ENCODE assay signal across 19 mouse cellular contexts in the genomic region with DNA sequence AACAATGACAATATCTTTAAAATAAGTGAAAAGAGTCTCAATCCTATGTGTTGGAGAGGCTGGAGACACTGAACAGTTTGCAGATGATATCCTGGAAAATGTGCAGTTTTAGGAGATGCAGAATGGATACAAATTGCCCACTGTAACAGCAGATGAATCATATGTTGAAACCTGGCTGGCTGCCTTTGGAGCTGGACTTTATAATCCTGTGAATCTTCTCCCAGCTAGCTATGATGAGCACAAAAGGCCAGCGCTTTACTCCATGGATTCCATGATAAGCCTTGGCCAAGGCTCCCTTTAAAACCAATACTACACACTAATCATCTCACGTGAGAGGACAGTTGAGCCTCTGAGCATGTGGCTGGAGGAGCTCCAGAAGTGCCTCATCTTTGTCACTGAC. TPM values are rescaled to one million over a fixed set of nuclear protein-coding genes. Genes with fewer than 3 reads are reported as not detected.
DNase-seq lines count a peak whose midpoint lies in the region; ATAC-seq lines count a peak whose summit lies in the region.
"Had no signal": no experiment of that assay in that cellular context is flagged by ENCODE, and none has a peak within 500 bp of the region (broad histone marks: within the 10 kb centered on the region; RNA-seq: fewer than 3 reads in every experiment).

No protein-coding gene starts in this region.

- H3K4me1 ChIP-seq in embryonic facial prominence, embryonic 14.5 days (ENCODE audit: control insufficient read depth, insufficient read depth, low read length): no peaks in the 10 kb centered on the region
- 0 out of 2 replicates have a peak, but pooled peaks cover 8% of the 10 kb centered on the region for H3K4me1 ChIP-seq in embryonic facial prominence, embryonic 10.5 days
- H3K4me1 ChIP-seq in kidney, embryonic 14.5 days (ENCODE audit: control insufficient read depth, insufficient read depth, low read length): peaks cover 11% of the 10 kb centered on the region
- H3K4me1 ChIP-seq: midbrain, embryonic 15.5 days; neural tube, embryonic 13.5 days had no signal

- WGBS in embryonic facial prominence, embryonic 14.5 days: 80% methylated on average over 2 of the region's 2 CpGs
- 88% methylated on average over 2 of the region's 2 CpGs for WGBS in embryonic facial prominence, embryonic 10.5 days
- 82% methylated on average over 2 of the region's 2 CpGs for WGBS in kidney, embryonic 14.5 days

- no peaks in the 10 kb centered on the region for H3K27me3 ChIP-seq in embryonic facial prominence, embryonic 14.5 days (replicated peaks; ENCODE audit: control insufficient read depth, insufficient read depth, low read length)
- no peaks in the 10 kb centered on the region for H3K27me3 ChIP-seq in embryonic facial prominence, embryonic 10.5 days (replicated peaks; ENCODE audit: low read depth, poor library complexity, severe bottlenecking)
- H3K27me3 ChIP-seq in kidney, embryonic 14.5 days (ENCODE audit: control insufficient read depth, insufficient read depth, low read length): no peaks in the 10 kb centered on the region
- H3K27me3 ChIP-seq: CH12.LX; kidney, embryonic 15.5 days; midbrain, embryonic 15.5 days; neural tube, embryonic 13.5 days; Patski had no signal

- H3K4me2 ChIP-seq in embryonic facial prominence, embryonic 14.5 days (ENCODE audit: low read depth, low read length): no peak overlapping the region
- H3K4me2 ChIP-seq in kidney, embryonic 14.5 days (replicated peaks; ENCODE audit: low read depth, low read length): no peak overlapping the region
- H3K4me2 ChIP-seq: kidney, embryonic 15.5 days; midbrain, embryonic 15.5 days; neural tube, embryonic 13.5 days had no signal

- no peak overlapping the region for H3K4me3 ChIP-seq in embryonic facial prominence, embryonic 14.5 days (ENCODE audit: low read depth, low read length)
- H3K4me3 ChIP-seq in embryonic facial prominence, embryonic 10.5 days: no peak overlapping the region
- H3K4me3 ChIP-seq in kidney, embryonic 14.5 days (ENCODE audit: low read length): no peak overlapping the region
- H3K4me3 ChIP-seq: kidney, embryonic 15.5 days; midbrain, embryonic 15.5 days; neural tube, embryonic 13.5 days had no signal

- intact Hi-C loops in left cerebral cortex, postnatal 4 days (cut with DNase I): no loop called here

- ATAC-seq in embryonic facial prominence, embryonic 14.5 days (ENCODE audit: low read depth): no peak
- ATAC-seq in kidney, embryonic 14.5 days (ENCODE audit: low FRiP score, low TSS enrichment): no peak
- ATAC-seq: hindbrain, embryonic 16.5 days; midbrain, embryonic 15.5 days; Patski had no signal

- H3K27ac ChIP-seq in embryonic facial prominence, embryonic 14.5 days (replicated peaks; ENCODE audit: low read depth, low read length): no peak overlapping the region
- no peak overlapping the region for H3K27ac ChIP-seq in embryonic facial prominence, embryonic 10.5 days (replicated peaks)
- no peak overlapping the region for H3K27ac ChIP-seq in kidney, embryonic 14.5 days (ENCODE audit: low read depth, low read length)
- H3K27ac ChIP-seq: liver, embryonic 14.5 days; midbrain, embryonic 15.5 days; neural tube, embryonic 13.5 days had no signal

- no peaks in the 10 kb centered on the region for H3K9me3 ChIP-seq in embryonic facial prominence, embryonic 14.5 days (ENCODE audit: control insufficient read depth, low read length)
- H3K9me3 ChIP-seq in embryonic facial prominence, embryonic 10.5 days: no peaks in the 10 kb centered on the region
- H3K9me3 ChIP-seq in kidney, embryonic 14.5 days (ENCODE audit: control insufficient read depth, low read length): no peaks in the 10 kb centered on the region
- H3K9me3 ChIP-seq: kidney, embryonic 15.5 days; midbrain, embryonic 15.5 days; neural tube, embryonic 13.5 days had no signal

- peak; percentile 34 for DNase-seq in embryonic facial prominence, embryonic 14.5 days (ENCODE audit: low spot score)
- DNase-seq in embryonic facial prominence, embryonic 10.5 days (ENCODE audit: low spot score): no peak
- DNase-seq in left cerebral cortex, adult 18-20 months (ENCODE audit: low spot score in 2 of 2): peak; percentile 59 to 69
- DNase-seq in left cerebral cortex, postnatal 4 days: no peak
- DNase-seq in adrenal gland, postnatal 36 days: peak; percentile 38 to 62
- peak; percentile 39 to 53 for DNase-seq in cerebellum, postnatal 36 days
- no peak for DNase-seq in c-Kit-positive CD71-positive TER-119-positive erythroid progenitor cells, embryonic 14.5 days (ENCODE audit: low spot score)
- DNase-seq: gastrocnemius, postnatal 14 days; lung, postnatal 4 days; retina, postnatal 1 day; thymus, adult 2 months had no signal

- H3K9ac ChIP-seq in embryonic facial prominence, embryonic 14.5 days (ENCODE audit: low read depth, low read length): no peak overlapping the region
- H3K9ac ChIP-seq in kidney, embryonic 14.5 days (ENCODE audit: low read depth, low read length): no peak overlapping the region
- H3K9ac ChIP-seq: kidney, embryonic 15.5 days; liver, embryonic 14.5 days; midbrain, embryonic 15.5 days; neural tube, embryonic 13.5 days had no signal

- no peaks in the 10 kb centered on the region for H3K36me3 ChIP-seq in embryonic facial prominence, embryonic 14.5 days (ENCODE audit: control insufficient read depth, insufficient read depth, low read length)
- no peaks in the 10 kb centered on the region for H3K36me3 ChIP-seq in embryonic facial prominence, embryonic 10.5 days (replicated peaks)
- no peaks in the 10 kb centered on the region for H3K36me3 ChIP-seq in kidney, embryonic 14.5 days (ENCODE audit: control insufficient read depth, insufficient read depth, low read length)
- H3K36me3 ChIP-seq: kidney, embryonic 15.5 days; midbrain, embryonic 15.5 days; neural tube, embryonic 13.5 days had no signal

RNA-seq across cellular contexts. Expression of gene Jak1, which starts 45.2 kb away (rescaled TPM):
- 82.2 and 92.4 TPM in 2 replicates for polyA plus RNA-seq in embryonic facial prominence, embryonic 14.5 days (2014; fragmentation: Nextera tagmentation; extraction: Ambion mirVana)
- polyA plus RNA-seq in embryonic facial prominence, embryonic 10.5 days (2016; fragmentation: Nextera tagmentation; extraction: Ambion mirVana): 47.6 and 49.0 TPM in 2 replicates
- 100 to 1,000 TPM; 125 to 129 TPM for total RNA-seq in left cerebral cortex, adult 18-20 months (2021)
- total RNA-seq in left cerebral cortex, postnatal 4 days (2021): 100 to 1,000 TPM; 103 to 106 TPM
- 100 to 1,000 TPM; 137 TPM for total RNA-seq in adrenal gland, postnatal 36 days (2021)
- polyA plus RNA-seq in kidney, embryonic 14.5 days (2014; fragmentation: Nextera tagmentation; extraction: Ambion mirVana): 56.0 and 110 TPM in 2 replicates

Comparison
In these comparisons a context has a peak if more than half of its experiments do, and no peak if none do; other contexts are left out.
1. DNase-seq: peak in embryonic facial prominence, embryonic 14.5 days (single experiment), left cerebral cortex, adult 18-20 months (2 of 2), adrenal gland, postnatal 36 days (2 of 2) and cerebellum, postnatal 36 days (2 of 2); none in embryonic facial prominence, embryonic 10.5 days (single experiment), left cerebral cortex, postnatal 4 days (single experiment) and c-Kit-positive CD71-positive TER-119-positive erythroid progenitor cells, embryonic 14.5 days (single experiment).